Comparison of ENCODE assay signal across 16 mouse cellular contexts in the genomic region with DNA sequence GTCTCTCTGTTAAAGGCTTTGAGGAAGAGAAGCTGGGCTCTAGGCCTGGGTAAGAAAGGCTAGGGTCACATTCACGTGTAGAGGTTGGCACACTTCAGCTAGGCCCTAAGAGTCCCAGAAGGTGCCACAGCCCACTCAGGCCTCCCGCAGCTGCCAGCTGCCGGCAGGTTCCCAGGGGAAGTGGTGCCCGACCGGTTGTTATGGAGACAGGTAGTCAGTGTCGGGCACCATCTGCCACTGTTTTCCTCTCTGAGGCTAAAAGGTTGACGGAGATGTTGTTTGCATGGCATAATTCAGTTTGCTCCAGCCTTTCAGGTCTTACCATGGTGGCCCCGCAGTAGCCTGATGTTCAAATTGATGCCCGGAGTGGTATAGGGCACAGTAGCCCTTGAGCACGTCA. TPM values are rescaled to one million over a fixed set of nuclear protein-coding genes. Genes with fewer than 3 reads are reported as not detected.
DNase-seq lines count a peak whose midpoint lies in the region; ATAC-seq and TF ChIP-seq lines count a peak whose summit lies in the region.
"Had no signal": no experiment of that assay in that cellular context is flagged by ENCODE, and none has a peak within 500 bp of the region (broad histone marks: within the 10 kb centered on the region; RNA-seq: fewer than 3 reads in every experiment).

No protein-coding gene starts in this region.

- peaks cover 9% of the 10 kb centered on the region; the same call in 1 of the 2 replicates for H3K4me1 ChIP-seq in brown adipose tissue, adult 24 weeks (ENCODE audit: control insufficient read depth, insufficient read depth, insufficient read length, low read length)
- H3K4me1 ChIP-seq in cerebellum, adult 2 months (ENCODE audit: control insufficient read depth, insufficient read depth, low read length): peaks cover 72% of the 10 kb centered on the region
- H3K4me1 ChIP-seq in hindbrain, embryonic 14.5 days (replicated peaks; ENCODE audit: control insufficient read depth, insufficient read depth, low read length): peaks cover 25% of the 10 kb centered on the region

- peak in 1 of 2 experiments; percentile 43 for DNase-seq in left cerebral cortex, adult 2 months (ENCODE audit: extremely low spot score in 1 of 2, low spot score in 2 of 2)
- no peak for DNase-seq in left cerebral cortex, postnatal 10 days (ENCODE audit: extremely low spot score in 1 of 2, low spot score in 2 of 2)
- peak; percentile 83 to 87 for DNase-seq in cerebellum, adult 2 months
- no peak for DNase-seq in hindbrain, embryonic 14.5 days (ENCODE audit: low spot score)
- DNase-seq in spleen, adult 12 weeks (ENCODE audit: low spot score): no peak
- DNase-seq in MN1 (ENCODE audit: low spot score): no peak
- DNase-seq: adrenal gland, adult 2 months; heart, adult 11 months; heart, postnatal 14 days; kidney, adult 11 months; kidney, postnatal 4 days; liver, embryonic 13.5 days; lung, postnatal 36 days; spleen, adult 18-20 months had no signal

- no peak overlapping the region for H3K4me3 ChIP-seq in left cerebral cortex, adult 2 months
- H3K4me3 ChIP-seq in brown adipose tissue, adult 24 weeks (ENCODE audit: insufficient read depth, low read depth, low read length): no peak overlapping the region
- H3K4me3 ChIP-seq in cerebellum, adult 2 months (replicated peaks; ENCODE audit: insufficient read depth, low read depth, low read length): no peak overlapping the region
- H3K4me3 ChIP-seq in hindbrain, embryonic 14.5 days (replicated peaks; ENCODE audit: low read length): no peak overlapping the region
- H3K4me3 ChIP-seq: liver, embryonic 13.5 days had no signal

- H3K36me3 ChIP-seq in hindbrain, embryonic 14.5 days (replicated peaks; ENCODE audit: control insufficient read depth, insufficient read depth): peaks cover 56% of the 10 kb centered on the region

- H3K9me3 ChIP-seq in hindbrain, embryonic 14.5 days (ENCODE audit: control insufficient read depth, low read length): no peaks in the 10 kb centered on the region
- H3K9me3 ChIP-seq: liver, embryonic 13.5 days had no signal

- H3K4me2 ChIP-seq in hindbrain, embryonic 14.5 days (replicated peaks): no peak overlapping the region
- H3K4me2 ChIP-seq: liver, embryonic 13.5 days had no signal

- H3K27ac ChIP-seq in left cerebral cortex, adult 2 months: peak overlapping the region; percentile 29
- H3K27ac ChIP-seq in brown adipose tissue, adult 24 weeks (replicated peaks; ENCODE audit: low read depth, low read length): peak overlapping the region; percentile 7; the same call in 1 of the 2 replicates
- peak overlapping the region; percentile 94 for H3K27ac ChIP-seq in cerebellum, adult 2 months (ENCODE audit: insufficient read depth, low read length)
- H3K27ac ChIP-seq in hindbrain, embryonic 14.5 days: peak overlapping the region; percentile 51
- H3K27ac ChIP-seq: liver, embryonic 13.5 days had no signal

- TF ChIP-seq CTCF in left cerebral cortex, adult 2 months (IDR thresholded peaks at IDR 0.05): no peak
- no peak for TF ChIP-seq CTCF in cerebellum, adult 2 months (IDR thresholded peaks at IDR 0.05; ENCODE audit: borderline replicate concordance, insufficient read depth, low read depth, low read length)

- no peak for ATAC-seq in hindbrain, embryonic 14.5 days (ENCODE audit: low FRiP score)
- ATAC-seq: Patski had no signal

- 11% methylated on average over 10 of the region's 10 CpGs for WGBS in cerebellum, adult 2 months
- WGBS in hindbrain, embryonic 14.5 days: 46% methylated on average over 10 of the region's 10 CpGs

- H3K27me3 ChIP-seq in cerebellum, adult 2 months (ENCODE audit: control insufficient read depth, insufficient read depth, low read length): no peaks in the 10 kb centered on the region
- H3K27me3 ChIP-seq in hindbrain, embryonic 14.5 days (ENCODE audit: control insufficient read depth, insufficient read depth, low read length): no peaks in the 10 kb centered on the region
- H3K27me3 ChIP-seq: liver, embryonic 13.5 days; Patski had no signal

- no peak for TF ChIP-seq POLR2A in cerebellum, adult 2 months (IDR thresholded peaks at IDR 0.05; ENCODE audit: borderline replicate concordance, insufficient read depth, low read length)

- intact Hi-C loops in left cerebral cortex, adult 2 months (cut with DNase I): loop anchor here (5.0 kb wide), 1 partner anchor 208 kb away; no protein-coding TSS in a partner anchor
- intact Hi-C loops in left cerebral cortex, postnatal 10 days (cut with DNase I): no loop called here

- H3K9ac ChIP-seq in hindbrain, embryonic 14.5 days: no peak overlapping the region
- H3K9ac ChIP-seq: liver, embryonic 13.5 days had no signal

RNA-seq across cellular contexts. Expression of gene Eif4g3, which starts 52.8 kb away (rescaled TPM):
- total RNA-seq in left cerebral cortex, adult 2 months (2021): 100 to 1,000 TPM; 179 to 187 TPM
- total RNA-seq in left cerebral cortex, postnatal 10 days (2021): 100 to 1,000 TPM; 198 to 199 TPM
- polyA plus RNA-seq in brown adipose tissue, adult 24 weeks (2012; ENCODE audit: insufficient read depth, insufficient read length, missing spikeins): 15.1 and 18.6 TPM in 2 replicates
- polyA plus RNA-seq in cerebellum, adult 2 months (2012; rRNA removed): 156 and 160 TPM in 2 replicates
- 59.7 and 65.3 TPM in 2 replicates for polyA plus RNA-seq in hindbrain, embryonic 14.5 days (2014; fragmentation: Nextera tagmentation; extraction: Ambion mirVana)

Comparison
In these comparisons a context has a peak if more than half of its experiments do, and no peak if none do; other contexts are left out.
1. DNase-seq: peak in cerebellum, adult 2 months (2 of 2); none in left cerebral cortex, postnatal 10 days (0 of 2), hindbrain, embryonic 14.5 days (single experiment), spleen, adult 12 weeks (single experiment) and MN1 (single experiment).
2. H3K27ac ChIP-seq: peak in every context shown above with its lines; median percentile 94 in cerebellum, adult 2 months; 51 in hindbrain, embryonic 14.5 days; 29 in left cerebral cortex, adult 2 months; 7 in brown adipose tissue, adult 24 weeks.